Mouse (Mus musculus) layer of hippocampus, adult 8-10 months (tissue): ENCODE results near the gene Pacsin2. TPM values are rescaled to one million over a fixed set of nuclear protein-coding genes. Genes with fewer than 3 reads are reported as not detected.
"Not testable (repeated sequence)": the region's sequence is repeated elsewhere in the genome, so short reads cannot be mapped to it uniquely, and the experiment has no call there.

ENCODE experiments used
- DNase-seq, 2 experiments: peaks; one replicate each; pipeline ENCODE4 v3.0.0; 2022; ENCODE audit warnings: low spot score in 2 of 2
- total RNA-seq, 4 experiments: library from RNA; stranded (reverse); gene quantifications; 2 replicates each; pipeline ENCODE4 v1.2.4; 2022

Pacsin2 gene
- total RNA-seq, 4 experiments from 2014 or later = 95.2 to 112 (median 106) TPM

DNA sequence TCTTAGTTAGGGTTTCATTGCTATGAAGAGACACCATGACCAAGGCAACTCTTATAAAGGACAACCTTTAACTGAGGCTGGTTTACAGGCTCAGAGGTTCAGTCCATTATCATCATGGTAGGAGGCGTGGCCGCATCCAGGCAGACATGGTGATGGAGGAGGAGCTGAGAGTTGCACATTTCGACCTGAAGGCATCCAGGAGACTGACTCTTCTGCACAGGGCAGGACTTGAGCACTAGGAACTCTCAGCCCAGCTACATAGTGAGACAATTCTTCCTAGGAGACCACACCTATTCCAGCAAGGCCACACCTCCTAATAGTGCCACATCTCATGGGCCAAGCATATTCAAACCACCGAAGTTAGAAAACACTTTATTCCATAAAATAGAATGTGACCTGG, 15.4 kb upstream of the Pacsin2 start:
- DNase-seq = no peak

DNA sequence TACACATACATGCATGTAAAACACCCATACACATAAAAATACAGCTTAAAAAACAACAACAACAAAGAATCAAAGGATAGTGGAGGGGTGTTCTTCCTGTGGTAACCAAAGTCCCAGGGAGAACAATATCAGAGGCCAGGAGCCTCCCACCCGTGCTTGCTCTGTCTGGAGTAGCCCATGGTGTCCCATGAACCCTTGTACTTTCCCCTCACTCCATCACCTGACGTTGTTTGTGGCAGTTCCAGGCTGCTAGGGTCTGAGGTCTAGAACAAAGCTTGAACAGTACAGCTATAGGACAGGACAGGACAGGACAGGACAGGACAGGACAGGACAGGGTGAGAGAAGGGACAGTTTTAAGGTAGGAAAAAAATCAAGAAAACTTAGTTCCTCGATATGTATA, 13.7 kb upstream of the Pacsin2 start:
- no peak for DNase-seq

DNA sequence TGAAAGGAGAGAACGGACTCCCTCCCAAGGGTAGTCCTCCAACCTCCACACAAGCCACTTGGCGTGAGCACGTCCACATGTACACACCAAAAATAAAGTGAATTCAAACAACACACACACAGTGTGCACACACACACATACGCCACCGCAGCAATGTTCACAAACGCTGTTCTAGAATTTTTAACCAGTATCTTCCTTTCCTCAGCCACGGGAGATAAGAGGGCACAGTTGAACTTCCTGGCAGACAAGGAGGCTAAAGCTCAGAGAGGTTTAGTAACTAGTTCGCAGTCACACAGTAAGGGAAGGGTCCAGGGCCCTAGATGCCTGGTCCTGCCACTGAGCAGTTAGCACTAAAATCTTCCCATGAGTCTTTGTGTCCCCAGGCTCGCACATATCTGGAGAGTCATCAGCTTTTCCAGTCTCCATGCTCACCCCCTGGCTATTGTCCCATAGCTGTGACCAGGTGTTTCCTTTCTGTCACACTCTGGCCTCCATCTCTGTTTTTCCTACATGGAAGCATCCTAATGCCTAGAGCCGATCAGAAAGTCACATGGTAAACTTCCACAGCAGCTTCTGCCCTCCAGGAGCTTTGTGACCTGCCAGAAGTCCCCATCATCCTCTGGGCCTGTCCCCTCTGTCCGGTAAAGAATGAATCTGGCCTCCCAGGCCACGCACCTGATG, 12.3 kb upstream of the Pacsin2 start:
- DNase-seq = no peak

DNA sequence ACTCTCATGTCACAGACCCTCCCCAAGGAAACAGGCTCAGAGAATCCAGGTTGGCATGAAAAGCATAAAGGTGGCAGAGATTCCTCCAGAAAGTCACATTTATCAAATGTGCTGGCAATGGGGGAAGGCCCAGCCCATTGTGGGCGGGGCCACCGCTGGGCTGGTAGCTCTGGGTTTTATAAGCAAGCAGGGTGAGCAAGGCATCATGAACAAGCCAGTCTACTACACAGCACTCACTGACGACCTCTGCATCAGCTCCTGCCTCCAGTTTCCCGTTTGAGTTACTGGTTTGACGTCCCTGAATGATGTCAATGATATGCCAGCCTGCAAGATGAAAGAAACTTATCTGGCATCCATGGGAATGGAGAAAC, 10.0 kb upstream of the Pacsin2 start:
- no peak for DNase-seq

DNA sequence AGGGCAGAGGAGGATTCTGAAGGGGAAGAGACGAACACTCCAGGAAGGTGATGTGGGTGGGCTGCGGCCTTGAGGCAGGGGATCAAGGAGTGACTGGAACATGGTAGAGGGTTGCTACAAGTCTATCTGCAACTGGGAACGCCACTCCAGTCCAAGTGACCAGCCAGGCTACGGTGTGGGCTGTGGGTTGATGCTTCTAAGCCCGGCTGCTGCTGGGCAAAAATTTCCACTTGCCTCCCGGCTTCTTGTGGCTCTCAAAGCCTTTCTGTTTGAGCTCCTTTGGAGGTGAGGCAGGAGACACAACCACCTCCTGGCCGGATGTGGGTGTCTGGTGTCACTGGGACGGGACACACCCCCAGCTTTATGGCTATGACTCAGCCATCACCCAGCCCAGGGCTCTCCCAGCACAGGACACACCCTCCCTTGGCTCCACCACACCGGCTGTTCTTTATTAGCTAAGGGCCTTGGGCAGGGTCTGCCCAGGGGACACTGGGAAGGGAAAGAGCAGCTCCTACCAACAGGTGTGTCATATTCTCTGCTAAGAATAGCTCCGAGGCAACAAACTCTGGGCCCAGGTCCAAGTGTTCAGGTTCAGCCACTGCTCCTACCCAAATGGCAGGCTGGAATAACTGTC, 9.5 kb upstream of the Pacsin2 start:
- no peak for DNase-seq

DNA sequence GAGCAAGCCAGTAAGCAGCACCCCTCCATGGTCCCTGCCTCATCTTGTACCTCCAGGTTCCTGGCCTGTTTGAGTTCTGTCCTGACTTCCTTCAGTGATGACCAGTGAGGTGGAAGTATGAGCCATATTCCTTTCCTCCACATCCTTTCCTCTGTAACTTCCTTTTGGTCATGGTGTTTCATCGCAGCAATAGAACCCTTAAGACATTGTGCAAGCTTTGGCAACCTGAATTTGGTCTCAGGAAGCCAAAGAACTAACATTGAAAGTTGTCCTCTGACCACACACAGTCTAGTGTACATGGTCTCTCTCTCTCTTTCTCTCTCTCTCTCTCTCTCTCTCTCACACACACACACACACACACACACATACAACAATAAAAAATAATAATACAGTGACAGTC, 8.8 kb upstream of the Pacsin2 start:
- DNase-seq = no peak

DNA sequence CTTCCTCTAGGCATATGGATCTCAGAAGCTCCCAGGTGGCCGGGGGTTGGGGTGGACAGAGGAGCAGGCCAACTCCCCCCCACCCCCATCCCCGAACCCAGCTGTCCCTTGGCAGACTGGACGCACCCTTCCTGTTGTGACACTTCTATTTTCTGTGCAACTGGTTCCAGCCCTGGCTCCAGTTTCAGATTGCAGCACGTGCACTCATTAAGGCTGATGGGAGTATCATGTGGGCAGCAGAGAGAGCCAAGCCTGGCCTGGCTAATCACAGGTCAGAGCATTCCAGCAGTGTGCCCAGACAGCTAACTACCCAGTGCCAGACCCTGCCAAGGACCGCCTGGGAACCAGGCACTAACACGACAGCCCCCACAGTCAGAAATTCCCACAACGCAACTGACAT, 7.1 kb upstream of the Pacsin2 start:
- DNase-seq = no peak

DNA sequence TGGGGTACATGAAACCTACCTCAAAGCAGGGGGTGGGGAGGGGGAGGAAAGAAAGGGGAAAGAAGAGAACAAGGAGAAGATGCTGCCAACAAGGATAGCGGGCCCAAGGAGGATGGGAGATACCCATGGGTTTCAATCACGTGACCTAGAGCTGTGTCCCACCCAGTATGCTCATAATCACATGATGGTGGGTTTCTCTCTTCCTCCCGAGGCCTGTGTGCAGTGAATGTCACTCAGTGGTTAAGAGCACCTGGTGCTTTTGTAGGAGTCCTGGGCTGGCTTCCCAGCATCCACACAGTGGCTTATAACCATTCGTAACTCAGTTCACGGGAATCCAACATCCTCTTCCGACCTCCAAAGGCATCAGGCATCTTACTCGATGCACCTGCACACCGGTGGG, 6.0 kb upstream of the Pacsin2 start:
- DNase-seq = no peak

DNA sequence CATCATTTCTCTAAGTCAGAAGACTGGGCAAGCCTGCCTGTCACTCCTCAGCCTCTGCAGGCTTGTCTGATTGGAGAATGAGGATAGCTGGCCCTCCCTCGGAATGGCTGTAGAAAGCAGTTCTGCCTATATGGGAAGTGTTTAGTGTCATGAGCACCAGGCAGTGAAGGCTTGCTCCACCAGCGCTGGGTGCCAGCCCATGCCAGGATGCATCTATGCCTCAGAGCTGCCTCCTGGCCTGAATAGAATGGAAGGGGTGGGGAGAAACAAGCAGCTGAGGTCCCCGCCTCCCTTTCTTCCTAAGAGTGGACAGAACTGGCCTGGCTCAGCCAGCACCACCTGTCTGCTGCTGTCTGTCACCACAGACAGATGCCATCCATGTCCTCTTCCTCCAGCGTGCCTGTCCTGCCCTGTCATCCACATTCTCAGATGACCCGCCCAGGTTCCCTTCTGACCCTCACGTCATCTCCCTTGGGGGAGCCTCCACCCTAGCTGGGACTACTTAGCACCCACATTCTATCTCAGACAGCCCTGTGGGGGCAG, 4.9 kb upstream of the Pacsin2 start:
- no peak for DNase-seq

DNA sequence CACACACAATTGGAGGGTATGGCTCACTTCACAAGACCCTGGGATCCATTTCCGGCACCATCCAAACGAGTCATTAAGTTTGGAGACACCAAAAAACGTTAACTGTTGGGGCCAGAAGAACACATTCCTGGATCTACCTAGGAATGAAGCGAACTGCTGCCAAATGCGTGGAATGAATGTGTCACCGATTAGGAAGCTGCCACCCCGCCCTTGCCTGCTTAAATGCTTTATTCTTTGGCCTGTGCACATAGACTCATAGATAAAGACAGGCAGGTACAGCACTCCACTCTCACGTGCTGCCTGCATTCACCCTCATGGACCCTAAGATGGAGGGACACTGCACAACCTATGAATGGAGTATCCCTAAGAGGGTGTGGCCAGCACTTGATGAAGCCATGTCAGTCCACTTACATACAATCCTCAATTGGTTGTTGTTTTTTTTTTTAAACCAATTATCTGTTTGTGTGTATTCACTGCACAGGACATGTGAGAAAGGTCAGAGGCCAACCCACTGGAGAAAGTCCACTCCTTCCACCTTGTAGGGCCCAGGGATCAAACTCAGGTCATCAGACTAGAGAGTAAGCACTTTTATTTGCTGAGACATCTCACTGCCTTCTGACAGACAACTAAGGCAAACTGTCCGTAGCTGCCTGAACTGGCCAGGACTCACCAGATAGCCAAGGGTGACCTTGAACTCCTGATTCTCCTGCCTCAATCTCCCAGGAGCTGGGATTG, 3.0 kb upstream of the Pacsin2 start:
- DNase-seq = no peak

DNA sequence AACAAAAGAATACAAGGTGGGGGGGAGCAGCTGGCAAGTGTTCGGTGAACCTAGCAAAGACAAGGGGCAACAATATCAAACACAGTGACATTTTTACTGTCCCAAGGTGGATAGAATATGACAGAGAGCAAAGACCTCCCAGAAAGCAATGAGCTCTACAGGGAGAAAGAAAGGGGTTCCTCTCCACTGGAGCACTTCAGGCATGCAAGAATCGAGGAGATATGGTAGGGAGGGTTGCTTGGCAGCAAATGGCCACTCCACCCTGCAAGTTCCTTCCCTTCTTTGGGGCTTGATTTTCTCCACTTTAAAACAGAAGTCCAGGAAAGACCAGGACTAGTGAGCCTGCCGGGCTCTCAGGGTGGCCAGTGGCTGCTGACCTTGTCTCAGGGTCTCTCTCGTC, 1.9 kb upstream of the Pacsin2 start:
- no peak for DNase-seq

DNA sequence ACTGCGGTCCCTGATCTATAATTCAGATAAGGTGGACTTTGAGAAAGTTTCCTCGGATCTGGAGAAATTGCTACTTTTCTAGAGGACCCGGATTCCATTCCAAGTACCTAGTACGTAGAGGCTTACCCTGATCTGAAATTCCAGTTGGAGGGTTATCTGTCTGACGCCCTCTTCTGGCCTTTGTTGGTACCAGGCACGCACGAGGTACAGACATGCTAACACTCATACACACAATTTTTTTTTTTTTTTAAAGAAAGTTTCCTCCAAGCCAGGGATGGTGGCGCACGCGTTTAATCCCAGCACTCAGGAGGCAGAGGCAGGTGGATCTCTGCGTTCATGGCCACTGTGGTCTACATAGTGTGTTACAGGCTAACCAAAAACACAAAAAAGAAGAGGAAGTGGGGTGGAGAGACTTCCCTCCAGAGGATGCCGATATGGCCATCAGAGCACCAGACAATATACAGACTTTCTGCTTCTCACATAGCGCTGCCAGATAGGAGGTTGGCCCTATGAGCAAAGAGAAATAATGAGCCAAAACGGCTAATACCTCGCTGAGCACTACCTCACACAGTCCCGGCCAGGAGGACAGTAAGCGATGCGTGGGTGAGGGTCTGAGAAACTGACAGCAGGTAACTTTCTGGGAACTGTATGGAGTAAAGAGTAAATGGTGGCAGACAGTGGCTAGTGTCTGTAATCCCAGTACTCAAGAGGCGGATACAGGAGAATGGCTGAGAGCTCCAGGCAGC, 672 bp upstream of the Pacsin2 start:
- no peak for DNase-seq

DNA sequence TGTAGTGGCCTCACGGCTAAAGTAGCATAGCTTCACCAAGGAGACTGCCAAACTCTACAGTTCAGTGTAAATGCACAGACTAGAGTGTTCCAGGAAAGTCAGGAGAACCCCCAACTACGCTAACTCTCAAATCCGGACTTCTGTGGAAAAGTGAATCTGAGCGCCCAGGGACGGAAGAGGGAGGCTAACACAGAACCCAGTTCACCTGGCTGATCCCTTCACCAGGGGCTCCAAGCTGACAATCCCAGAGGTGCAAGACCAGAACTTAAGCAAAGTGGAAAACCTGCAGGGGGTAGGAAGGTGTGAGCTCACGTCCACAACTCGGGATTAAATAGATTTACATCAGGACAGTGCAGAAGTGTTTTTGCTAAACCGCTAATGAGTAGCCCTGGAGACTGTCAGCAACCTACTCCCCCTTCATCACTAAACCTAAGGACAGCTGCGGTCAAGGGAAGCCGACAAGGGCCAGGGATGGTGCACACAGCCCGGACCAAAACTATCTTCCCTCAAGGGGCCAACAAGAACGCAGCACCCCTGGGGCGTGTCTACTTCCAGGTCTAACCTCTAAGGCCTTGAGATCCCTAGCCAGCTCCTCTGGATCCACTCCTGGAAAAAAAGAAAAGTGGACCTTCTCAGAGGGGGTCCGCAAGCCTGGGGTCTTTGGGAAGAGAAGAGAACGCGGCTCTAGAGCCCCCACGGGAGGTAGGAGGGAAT, 880 bp downstream of the Pacsin2 start:
- DNase-seq = no peak

DNA sequence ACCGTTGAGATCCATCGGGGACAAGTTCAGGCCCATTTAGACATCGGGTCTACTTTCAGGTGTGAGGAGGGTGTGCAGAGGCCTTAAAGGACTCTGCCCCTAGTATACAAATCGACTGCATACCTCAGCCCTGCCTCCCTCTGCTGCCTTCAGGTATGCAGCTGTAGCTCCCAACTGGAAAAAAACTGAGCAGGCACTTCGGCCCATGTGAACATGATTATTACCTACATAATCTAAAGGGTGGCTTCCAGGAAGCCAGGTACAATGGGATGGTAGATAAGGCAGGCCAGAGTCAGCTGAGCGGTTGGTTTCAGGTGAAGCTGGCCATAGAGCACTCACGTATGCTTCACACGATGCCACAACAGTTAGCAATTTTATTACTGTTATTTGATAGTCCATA, 2.1 kb downstream of the Pacsin2 start:
- DNase-seq = not testable (repeated sequence)

DNA sequence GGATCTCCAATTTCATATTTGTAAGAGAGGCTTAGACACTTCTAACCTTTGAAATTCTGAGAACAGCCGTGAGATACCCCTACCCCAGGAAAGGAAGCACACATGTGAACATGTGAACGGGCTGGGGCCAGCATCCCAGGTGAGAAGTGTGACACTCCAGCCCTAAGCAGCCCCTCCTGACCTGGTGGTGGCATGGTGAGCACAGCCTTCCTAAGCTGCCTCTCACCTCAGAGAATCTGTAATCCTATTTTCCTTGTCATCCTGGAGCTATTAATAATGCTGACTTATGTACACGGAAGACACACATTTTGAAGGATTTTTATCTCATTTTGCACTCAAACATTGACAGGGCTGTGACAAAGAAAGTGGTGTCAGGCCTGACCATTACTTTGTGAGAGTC, 3.5 kb downstream of the Pacsin2 start:
- no peak for DNase-seq

DNA sequence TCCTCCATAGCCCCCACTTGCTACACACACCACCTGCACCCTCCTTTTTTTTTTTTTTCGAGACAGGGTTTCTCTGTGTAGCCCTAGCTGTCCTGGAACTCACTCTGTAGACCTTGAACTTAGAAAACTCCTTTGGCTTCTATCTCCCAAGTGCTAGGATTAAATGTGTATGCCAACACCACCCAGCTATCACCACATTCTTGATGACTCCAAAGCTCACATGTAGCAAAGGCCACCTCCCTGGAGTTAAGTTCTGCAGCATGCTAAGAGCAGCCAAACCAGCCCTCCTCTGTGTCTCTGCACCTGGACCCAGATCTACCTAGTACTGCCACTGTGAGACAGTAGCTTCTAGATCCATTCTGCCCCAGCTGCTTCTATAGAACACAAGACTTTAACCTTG, 6.9 kb downstream of the Pacsin2 start:
- DNase-seq = no peak

DNA sequence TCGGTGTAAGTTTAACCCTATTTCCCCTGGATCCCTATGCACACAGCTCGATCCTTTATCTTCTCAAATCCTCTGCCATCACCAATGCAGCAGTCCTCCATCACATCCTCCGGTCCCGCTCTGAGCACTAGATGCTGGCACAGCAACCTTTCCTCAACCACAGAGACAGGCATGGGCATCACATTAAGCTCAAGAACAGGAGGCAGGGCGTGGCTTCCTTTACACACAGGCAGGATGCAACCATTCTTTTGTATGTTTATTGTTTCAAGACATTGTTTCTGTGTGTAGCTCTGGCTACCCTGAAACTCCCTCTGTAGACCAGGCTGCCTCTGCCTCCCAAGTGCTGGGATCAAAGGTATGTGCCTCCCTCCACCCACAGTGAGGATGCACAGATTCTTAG, 8.8 kb downstream of the Pacsin2 start:
- no peak for DNase-seq

DNA sequence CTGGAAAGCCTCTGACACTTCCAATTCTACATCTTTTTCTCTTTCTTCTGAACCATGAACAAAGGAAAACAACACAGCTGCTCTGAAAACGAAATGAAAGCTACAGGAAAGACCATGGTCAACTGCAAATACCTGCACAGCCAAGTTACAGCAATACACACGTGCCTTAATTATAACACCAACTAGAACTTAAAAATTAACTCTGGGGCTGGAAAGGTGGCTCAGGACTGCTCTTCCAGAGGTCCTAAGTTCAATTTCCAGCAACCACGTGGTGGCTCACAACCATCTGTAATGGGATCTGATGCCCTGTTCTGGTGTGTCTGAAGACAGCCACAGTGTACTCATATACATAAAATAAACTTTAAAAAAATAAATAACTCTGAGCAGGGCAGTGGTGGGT, 9.4 kb downstream of the Pacsin2 start:
- DNase-seq = no peak

DNA sequence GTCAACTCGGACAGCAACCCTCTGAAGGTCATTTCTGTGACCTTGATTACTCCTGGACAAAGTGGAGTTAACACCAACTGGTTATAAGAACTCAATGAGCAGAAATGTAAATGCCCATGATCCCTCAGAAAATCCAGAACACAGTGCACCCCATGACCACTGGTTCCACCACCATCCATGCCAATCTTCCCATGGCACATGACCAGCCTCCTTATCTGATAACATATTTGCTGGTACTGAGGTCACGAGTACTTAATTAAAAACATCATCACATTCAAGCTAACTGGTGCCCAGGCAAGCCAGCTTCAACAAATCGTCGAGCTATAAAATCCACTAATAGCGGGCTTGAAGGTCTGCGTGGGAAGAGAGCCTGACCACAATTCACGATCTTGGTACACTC, 10.0 kb downstream of the Pacsin2 start:
- no peak for DNase-seq

DNA sequence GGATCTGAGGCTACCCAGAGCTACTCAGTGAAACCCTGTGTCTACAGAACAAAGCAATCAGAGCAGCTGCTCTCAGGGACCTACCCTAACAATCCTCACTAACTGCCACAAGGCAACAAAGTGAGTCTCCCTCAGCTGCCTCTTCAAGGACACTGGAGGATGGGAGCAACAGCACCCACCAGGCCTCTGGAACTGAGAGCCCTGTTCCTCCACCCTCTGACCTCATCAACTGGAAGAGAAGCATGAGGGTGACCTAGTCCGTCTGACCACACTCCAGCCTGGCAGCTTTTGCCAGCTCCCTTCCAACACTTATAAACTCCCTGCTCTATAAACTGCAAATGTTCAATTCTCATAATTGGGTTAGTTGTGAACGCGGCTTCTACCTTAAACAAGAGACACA, 10.5 kb downstream of the Pacsin2 start:
- no peak for DNase-seq

DNA sequence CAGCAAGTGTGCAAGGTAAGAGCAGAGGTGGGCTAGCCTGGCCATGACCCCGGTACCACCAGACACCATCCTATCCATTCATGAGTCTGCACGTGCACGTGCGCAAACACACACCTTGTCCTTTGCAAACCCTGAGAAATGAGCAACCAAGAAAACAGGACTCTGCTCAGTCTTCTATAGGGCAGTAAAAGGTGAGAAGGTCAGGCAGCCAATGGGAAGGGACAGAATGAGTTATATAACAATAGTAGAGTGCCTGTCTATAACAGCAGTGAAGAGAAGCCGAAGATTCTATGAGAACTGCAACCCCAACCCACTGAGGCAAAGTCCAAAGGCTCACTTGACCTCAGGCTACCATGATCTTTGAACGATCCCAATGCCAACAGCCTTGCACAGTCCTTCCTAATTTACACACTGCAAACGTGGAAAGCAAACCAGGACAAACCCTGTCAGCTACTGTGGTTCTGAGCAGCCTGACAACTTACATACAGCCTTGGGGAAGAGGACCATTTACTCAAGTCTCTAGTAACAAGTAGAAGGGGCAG, 12.1 kb downstream of the Pacsin2 start:
- DNase-seq = no peak
